Mouse (Mus musculus) midbrain, embryonic 11.5 days (tissue): ENCODE measurements at regions not wholly inside any gene's neighbourhood (a gene's known extent, or its start where the extent isn't known, plus 50 kb on each side); places are given as distances from the start of the nearest gene placed in this dataset.

ENCODE experiments used
- ATAC-seq: fragments of 200-750 bp; cut with Nextera tagmentation; 2 replicates; pipeline ENCODE4 v1.8.0; 2017; ENCODE audit warnings: moderate TSS enrichment, moderate library complexity; ENCODE audit not compliant: low FRiP score
- DNase-seq: peaks from one replicate; pipeline ENCODE4 v3.0.0; 2015; ENCODE audit warnings: low spot score; ENCODE audit errors: missing footprints
- H3K27ac ChIP-seq: fragments of 300-500 bp; sonication (generic); 2 replicates; pipeline ENCODE4 v1.5.1; 2014; ENCODE audit warnings: low read depth, low read length
- H3K27me3 ChIP-seq: fragments of 300-500 bp; sonication (generic); 2 replicates; pipeline ENCODE4 v1.6.1; 2014; ENCODE audit warnings: mild to moderate bottlenecking, low read length, moderate library complexity, mixed read lengths; ENCODE audit not compliant: control insufficient read depth, insufficient read depth
- H3K36me3 ChIP-seq: fragments of 300-500 bp; sonication (generic); 2 replicates; pipeline ENCODE4 v1.6.1; 2014; ENCODE audit warnings: mild to moderate bottlenecking, low read length, moderate library complexity, mixed read lengths; ENCODE audit not compliant: control insufficient read depth, insufficient read depth
- H3K4me1 ChIP-seq: fragments of 300-500 bp; sonication (generic); 2 replicates; pipeline ENCODE4 v1.6.1; 2014; ENCODE audit warnings: low read length; ENCODE audit not compliant: control insufficient read depth, insufficient read depth
- H3K4me2 ChIP-seq: fragments of 300-500 bp; sonication (generic); 2 replicates; pipeline ENCODE4 v1.6.1; 2014; ENCODE audit warnings: mild to moderate bottlenecking, moderate library complexity
- H3K4me3 ChIP-seq: fragments of 300-500 bp; sonication (generic); 2 replicates; pipeline ENCODE4 v1.5.1; 2014; ENCODE audit warnings: low read depth, low read length
- H3K9ac ChIP-seq: fragments of 300-500 bp; sonication (generic); 2 replicates; pipeline ENCODE4 v1.6.1; 2014; ENCODE audit warnings: low read length
- H3K9me3 ChIP-seq: fragments of 300-500 bp; sonication (generic); 2 replicates; pipeline ENCODE4 v1.6.1; 2016; ENCODE audit warnings: low read length; ENCODE audit not compliant: control insufficient read depth
- WGBS: fragments of 180-500 bp; shearing (Covaris S2); extraction: QIAGEN DNeasy Blood & Tissue Kit; methylation state at CpG from one replicate; pipeline ENCODE4 v1.1.7; 2014; 5-methylcytosine and 5-hydroxymethylcytosine counted together

DNA sequence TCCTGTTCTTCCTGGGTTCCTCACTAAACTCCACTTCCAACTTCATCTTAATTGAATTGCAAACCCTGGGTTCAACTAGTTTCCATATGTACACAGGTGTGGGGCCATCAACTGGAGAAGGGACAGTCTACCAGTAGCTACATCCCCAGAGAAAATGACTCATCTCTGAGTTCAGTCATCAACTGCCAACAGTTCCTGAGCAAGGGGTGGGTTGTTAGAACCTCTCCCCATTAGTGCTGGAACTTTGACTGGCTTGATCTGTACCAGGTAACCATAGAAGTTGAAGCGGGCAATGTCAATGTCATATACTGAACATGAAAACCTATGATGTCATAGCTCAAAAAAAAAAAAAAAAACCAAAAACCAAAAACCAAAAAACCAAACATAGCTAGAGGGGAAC, 69.8 kb downstream of the Gm21750 start:
- WGBS: 96% methylated on average over 1 of the region's 1 CpGs

DNA sequence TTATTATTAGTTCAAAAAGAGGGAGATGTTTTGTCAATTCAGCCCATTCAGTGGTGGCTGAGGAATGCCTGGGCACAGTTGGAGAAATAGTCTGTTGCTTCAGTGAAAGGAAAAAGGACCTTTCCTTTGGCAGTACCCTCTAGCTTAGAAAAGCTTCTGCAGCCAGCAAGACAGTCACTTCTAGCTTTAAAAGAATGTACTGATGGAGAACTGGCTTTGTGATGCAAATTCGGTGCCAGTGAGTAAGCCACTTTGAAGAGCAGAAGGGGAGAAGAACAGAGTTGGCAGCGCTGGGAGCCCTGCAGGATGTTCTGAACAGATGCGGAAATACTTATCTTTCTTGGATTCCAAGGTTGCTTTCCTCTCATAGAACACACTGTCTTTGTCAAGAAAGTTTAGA, 71.1 kb downstream of the Gm21750 start:
- Histone ChIP-seq H3K9me3 (no peaks in the 10 kb centered on the region), H3K9ac (no peak overlapping the region), H3K4me1 (no peaks in the 10 kb centered on the region), H3K4me2 (no peak overlapping the region), H3K36me3 (no peaks in the 10 kb centered on the region), H3K27ac (no peak overlapping the region), H3K4me3 (no peak overlapping the region), H3K27me3 (no peaks in the 10 kb centered on the region)
- WGBS: 40% methylated on average over 3 of the region's 3 CpGs
- DNase-seq: no peak
- ATAC-seq: no peak

More for the DNA sequence above, 69.8 kb downstream of the Gm21750 start:
- no peak overlapping the region for H3K27ac ChIP-seq
- H3K4me2 ChIP-seq: no peak overlapping the region
- DNase-seq: no peak
- no peak for ATAC-seq
- H3K4me3 ChIP-seq: no peak overlapping the region
- no peaks in the 10 kb centered on the region for H3K9me3 ChIP-seq
- no peaks in the 10 kb centered on the region for H3K27me3 ChIP-seq
- H3K36me3 ChIP-seq: no peaks in the 10 kb centered on the region
- H3K9ac ChIP-seq: no peak overlapping the region
- no peaks in the 10 kb centered on the region for H3K4me1 ChIP-seq

DNA sequence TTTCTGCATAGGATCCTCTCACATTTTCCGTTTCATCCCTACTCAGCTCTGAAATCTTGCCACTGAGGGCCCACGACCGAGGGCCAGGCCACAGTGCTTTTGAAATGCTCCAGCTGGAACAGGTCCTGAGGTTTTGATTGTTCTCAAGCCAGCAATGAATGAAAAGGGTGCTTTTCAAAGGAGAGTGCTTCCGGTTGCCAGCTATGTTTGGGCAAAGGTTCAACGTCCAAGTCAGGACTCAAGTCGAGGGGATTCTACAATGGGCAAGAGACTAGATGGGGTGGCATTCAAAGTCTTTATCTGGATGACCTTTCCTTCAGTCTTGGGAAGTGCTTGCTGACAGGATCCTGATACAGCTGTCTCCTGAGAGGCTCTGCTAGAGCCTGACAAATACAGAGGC, 89.8 kb downstream of the Gm21750 start:
- Histone ChIP-seq H3K4me1 (no peaks in the 10 kb centered on the region), H3K4me2 (no peak overlapping the region), H3K9me3 (no peaks in the 10 kb centered on the region), H3K27me3 (no peaks in the 10 kb centered on the region), H3K27ac (no peak overlapping the region), H3K9ac (no peak overlapping the region), H3K36me3 (no peaks in the 10 kb centered on the region), H3K4me3 (no peak overlapping the region)
- WGBS: 89% methylated on average over 6 of the region's 6 CpGs
- no peak for DNase-seq
- ATAC-seq: no peak

DNA sequence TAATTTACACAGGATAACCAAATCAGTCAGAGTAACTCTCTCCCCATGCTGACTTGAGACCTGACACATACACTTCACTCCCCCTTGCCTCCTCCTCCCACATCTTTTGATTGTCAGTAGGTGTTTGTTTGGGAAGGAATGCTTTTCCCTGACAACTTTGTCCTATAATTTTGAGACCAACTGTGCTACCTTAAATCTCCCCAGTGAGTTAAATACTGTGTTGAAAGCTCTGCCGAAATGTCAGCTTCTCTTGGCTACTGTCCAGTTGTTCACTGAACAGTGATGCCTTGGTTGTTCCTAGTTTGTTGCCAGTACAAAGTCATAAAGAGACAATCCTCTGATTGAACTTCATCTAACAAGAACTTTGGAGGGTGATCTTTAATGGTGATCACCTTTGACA, 99.0 kb downstream of the Gm21750 start:
- DNase-seq (no peak), ATAC-seq (no peak)
- no peaks in the 10 kb centered on the region for H3K9me3 ChIP-seq
- 74% methylated on average over 1 of the region's 1 CpGs for WGBS
- no peak overlapping the region for H3K27ac ChIP-seq
- no peak overlapping the region for H3K9ac ChIP-seq
- no peak overlapping the region for H3K4me3 ChIP-seq
- H3K4me2 ChIP-seq: no peak overlapping the region
- H3K36me3 ChIP-seq: no peaks in the 10 kb centered on the region
- H3K27me3 ChIP-seq: no peaks in the 10 kb centered on the region
- no peaks in the 10 kb centered on the region for H3K4me1 ChIP-seq

DNA sequence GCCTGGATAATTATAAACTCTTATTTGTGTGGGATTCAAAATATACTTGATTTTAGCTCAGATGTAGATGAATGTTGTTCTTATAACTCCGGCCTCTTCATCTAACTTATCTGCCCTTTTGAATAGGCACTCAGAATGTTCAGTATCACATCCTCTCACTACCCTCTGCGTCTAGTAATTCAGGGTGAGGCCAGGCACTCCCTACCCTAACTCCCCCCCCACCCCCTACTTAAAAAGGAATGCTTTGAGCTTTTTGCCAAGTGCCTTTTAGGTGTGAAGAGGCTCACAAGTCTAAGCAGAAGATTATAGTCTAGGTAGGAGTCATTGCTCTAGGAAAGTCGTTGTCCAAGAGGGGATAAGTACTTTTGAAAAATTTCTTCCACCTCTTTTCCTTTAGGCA, 111.9 kb downstream of the Gm21750 start:
- 74% methylated on average over 3 of the region's 3 CpGs for WGBS
- H3K9me3 ChIP-seq: no peaks in the 10 kb centered on the region
- ATAC-seq: no peak
- no peak overlapping the region for H3K4me2 ChIP-seq
- H3K36me3 ChIP-seq: no peaks in the 10 kb centered on the region
- no peaks in the 10 kb centered on the region for H3K27me3 ChIP-seq
- no peak overlapping the region for H3K9ac ChIP-seq
- no peak overlapping the region for H3K27ac ChIP-seq
- H3K4me3 ChIP-seq: no peak overlapping the region
- H3K4me1 ChIP-seq: no peaks in the 10 kb centered on the region
- DNase-seq: no peak

DNA sequence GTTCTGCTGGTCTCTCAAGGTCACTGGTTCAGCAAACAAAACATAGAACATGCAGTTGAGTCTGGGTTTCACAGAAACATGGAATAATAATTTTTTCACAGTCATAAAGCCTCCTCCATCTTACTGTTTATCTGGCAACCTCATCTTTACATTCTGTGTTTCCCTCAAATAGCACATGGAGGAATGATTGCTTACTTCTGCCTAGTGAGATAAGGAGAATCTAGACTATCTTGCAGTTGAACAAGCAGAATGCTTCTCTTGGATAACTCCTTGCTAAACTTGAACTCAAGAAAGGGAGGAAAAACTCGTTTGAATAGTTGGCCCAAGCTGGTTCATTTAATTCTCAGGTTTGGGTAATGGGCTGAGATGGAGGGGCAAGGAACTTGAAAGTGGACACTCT, 112.8 kb downstream of the Gm21750 start:
- Histone ChIP-seq H3K36me3 (no peaks in the 10 kb centered on the region), H3K27ac (no peak overlapping the region), H3K4me1 (no peaks in the 10 kb centered on the region), H3K4me3 (no peak overlapping the region), H3K27me3 (no peaks in the 10 kb centered on the region), H3K9me3 (no peaks in the 10 kb centered on the region), H3K9ac (no peak overlapping the region), H3K4me2 (no peak overlapping the region)
- WGBS: 38% methylated on average over 1 of the region's 1 CpGs
- ATAC-seq (no peak), DNase-seq (no peak)

DNA sequence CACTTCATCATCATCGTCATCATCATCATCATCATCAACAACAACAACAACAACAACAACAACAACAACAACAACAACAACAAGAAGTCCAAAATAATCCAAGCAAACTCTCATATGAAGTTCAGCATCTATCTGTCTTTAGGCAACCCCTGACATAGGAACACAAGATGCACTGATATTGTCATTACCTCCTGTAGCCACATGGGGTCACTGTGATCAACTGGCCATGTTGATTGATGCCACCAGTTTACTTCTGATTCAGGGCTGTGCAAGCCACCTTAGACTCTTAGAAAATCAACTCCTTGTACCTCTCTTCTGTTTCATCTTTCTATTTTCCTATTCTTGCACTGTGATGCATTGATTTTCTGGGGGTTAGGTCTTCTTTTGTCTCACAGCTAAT, 115.0 kb downstream of the Gm21750 start:
- no peak overlapping the region for H3K4me3 ChIP-seq
- H3K9me3 ChIP-seq: no peaks in the 10 kb centered on the region
- H3K4me2 ChIP-seq: no peak overlapping the region
- no peaks in the 10 kb centered on the region for H3K27me3 ChIP-seq
- WGBS: 16% methylated on average over 1 of the region's 1 CpGs
- no peak overlapping the region for H3K27ac ChIP-seq
- ATAC-seq (peak; percentile 88), DNase-seq (peak; percentile 84)
- no peak overlapping the region for H3K9ac ChIP-seq
- no peaks in the 10 kb centered on the region for H3K4me1 ChIP-seq
- no peaks in the 10 kb centered on the region for H3K36me3 ChIP-seq

DNA sequence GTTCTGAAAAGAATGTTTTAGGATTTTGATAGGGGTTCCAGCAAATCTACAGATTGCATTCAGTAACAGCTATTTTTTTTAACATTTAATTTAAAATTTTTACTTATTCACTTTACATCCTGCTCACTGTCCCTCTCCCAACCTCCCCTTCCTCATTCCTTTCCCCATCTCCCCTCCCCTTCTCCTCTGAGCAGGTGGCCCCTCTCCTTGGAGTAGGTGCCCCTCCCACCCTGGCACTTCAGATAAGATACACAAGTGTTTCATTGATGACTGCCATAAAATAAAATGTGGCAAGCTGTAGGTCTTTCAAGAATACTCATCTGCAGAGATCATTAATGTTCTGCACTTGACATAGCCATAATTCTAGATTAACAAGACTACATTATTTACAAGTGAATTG, 146.1 kb downstream of the Gm21750 start:
- no peaks in the 10 kb centered on the region for H3K4me1 ChIP-seq
- ATAC-seq (no peak), DNase-seq (no peak)
- no peak overlapping the region for H3K9ac ChIP-seq
- H3K27me3 ChIP-seq: no peaks in the 10 kb centered on the region
- no peaks in the 10 kb centered on the region for H3K9me3 ChIP-seq
- H3K4me3 ChIP-seq: no peak overlapping the region
- H3K36me3 ChIP-seq: no peaks in the 10 kb centered on the region
- no peak overlapping the region for H3K4me2 ChIP-seq
- no peak overlapping the region for H3K27ac ChIP-seq

DNA sequence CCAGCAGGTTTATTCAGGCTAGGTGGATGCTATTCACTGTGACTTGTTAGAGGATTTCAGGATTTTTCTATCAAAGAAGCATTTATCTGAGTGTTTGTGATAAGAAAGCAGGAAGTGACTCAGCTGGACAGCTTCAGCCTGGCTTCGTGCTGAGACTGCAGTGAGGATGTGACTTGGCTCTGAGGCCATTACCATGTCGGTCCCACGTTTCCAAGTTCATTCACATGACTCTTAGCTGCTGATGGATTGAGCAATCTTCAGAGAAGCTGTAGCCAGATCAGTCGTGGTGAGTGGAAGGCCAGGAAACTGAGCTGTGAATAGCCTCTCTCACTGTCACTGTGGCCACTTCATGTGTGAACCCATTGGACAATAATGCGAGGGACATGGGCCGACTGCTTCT, 177.9 kb downstream of the Gm21750 start:
- H3K9ac ChIP-seq: no peak overlapping the region
- ATAC-seq (no peak), DNase-seq (no peak)
- no peaks in the 10 kb centered on the region for H3K9me3 ChIP-seq
- no peak overlapping the region for H3K4me3 ChIP-seq
- WGBS: 88% methylated on average over 6 of the region's 6 CpGs
- no peak overlapping the region for H3K27ac ChIP-seq
- no peaks in the 10 kb centered on the region for H3K4me1 ChIP-seq
- no peaks in the 10 kb centered on the region for H3K36me3 ChIP-seq
- no peaks in the 10 kb centered on the region for H3K27me3 ChIP-seq
- no peak overlapping the region for H3K4me2 ChIP-seq

DNA sequence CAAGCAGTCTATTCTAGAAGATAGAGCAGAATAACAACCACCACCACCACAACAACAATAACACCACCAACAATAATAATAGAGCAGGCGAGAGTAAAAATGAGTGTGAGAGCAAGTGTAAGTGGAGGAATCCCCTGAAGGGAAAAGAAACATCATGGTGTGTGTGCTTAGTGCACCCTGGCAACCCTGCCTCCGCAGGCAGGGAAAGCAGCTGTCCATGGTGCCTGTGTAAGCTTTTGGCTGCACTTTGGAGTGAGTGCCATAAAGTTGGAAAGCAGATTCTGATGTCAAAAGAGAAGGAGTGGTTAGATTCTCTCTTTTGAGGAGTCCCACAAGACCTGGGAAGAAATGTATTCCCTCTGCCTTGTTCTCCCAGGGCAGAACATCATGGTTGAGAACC, 200.8 kb downstream of the Gm21750 start:
- no peak overlapping the region for H3K4me3 ChIP-seq
- H3K4me1 ChIP-seq: no peaks in the 10 kb centered on the region
- no peak for DNase-seq
- no peaks in the 10 kb centered on the region for H3K9me3 ChIP-seq
- 45% methylated on average over 2 of the region's 2 CpGs for WGBS
- H3K27me3 ChIP-seq: no peaks in the 10 kb centered on the region
- no peak overlapping the region for H3K27ac ChIP-seq
- H3K9ac ChIP-seq: no peak overlapping the region
- no peaks in the 10 kb centered on the region for H3K36me3 ChIP-seq
- no peak overlapping the region for H3K4me2 ChIP-seq
- ATAC-seq: no peak
